Mouse (Mus musculus) gastrocnemius, postnatal 4 days (tissue): ENCODE measurements at regions not wholly inside any gene's neighbourhood (a gene's known extent, or its start where the extent isn't known, plus 50 kb on each side); places are given as distances from the start of the nearest gene placed in this dataset.
"Not testable (repeated sequence)": the region's sequence is repeated elsewhere in the genome, so short reads cannot be mapped to it uniquely, and the experiment has no call there.

Source experiments
- DNase-seq, 2 experiments: peaks; one replicate each; pipeline ENCODE4 v3.0.0; 2021 to 2022; ENCODE audit warnings: low spot score in 2 of 2, mixed read lengths in 2 of 2

DNA sequence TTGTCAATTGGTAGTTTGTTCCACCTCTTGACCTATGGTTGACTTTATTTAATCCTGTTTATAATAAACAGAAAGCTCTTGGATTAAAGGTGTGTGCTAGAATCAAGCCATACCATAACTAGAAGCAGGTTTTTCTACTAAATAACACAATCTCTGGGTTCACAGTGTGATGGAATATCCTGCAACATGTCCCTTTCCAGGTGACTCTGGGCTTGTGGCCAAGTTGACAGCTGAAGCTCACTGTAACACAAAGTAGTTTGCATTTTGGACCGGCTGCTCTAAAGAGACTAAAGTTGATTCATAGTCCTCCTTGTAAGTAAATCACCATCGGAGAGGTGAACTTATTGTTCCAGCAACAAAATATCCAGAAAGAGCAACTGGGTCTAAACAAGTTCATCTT lies 149.3 kb upstream of the Kctd3 start:
- DNase-seq, result no peak

DNA sequence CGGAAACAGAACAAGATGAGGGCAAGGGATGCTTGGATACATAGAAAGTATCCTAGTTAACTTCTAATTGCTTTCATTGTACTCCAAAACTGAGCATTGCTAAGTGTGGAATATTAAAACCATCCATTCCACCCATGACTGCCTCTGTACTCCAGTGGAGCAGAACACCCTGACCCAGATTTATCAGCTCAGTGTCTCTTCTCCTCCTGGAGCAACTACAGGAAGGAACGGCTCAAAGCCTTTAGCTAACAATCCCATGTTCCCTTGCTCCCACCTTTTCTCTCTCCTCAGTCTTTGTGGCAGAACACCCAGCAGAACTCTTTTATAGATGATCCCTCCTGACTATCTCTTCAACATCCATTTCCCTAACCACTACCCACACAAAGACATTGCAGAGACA lies 146.7 kb upstream of the Kctd3 start:
- DNase-seq, result no peak

DNA sequence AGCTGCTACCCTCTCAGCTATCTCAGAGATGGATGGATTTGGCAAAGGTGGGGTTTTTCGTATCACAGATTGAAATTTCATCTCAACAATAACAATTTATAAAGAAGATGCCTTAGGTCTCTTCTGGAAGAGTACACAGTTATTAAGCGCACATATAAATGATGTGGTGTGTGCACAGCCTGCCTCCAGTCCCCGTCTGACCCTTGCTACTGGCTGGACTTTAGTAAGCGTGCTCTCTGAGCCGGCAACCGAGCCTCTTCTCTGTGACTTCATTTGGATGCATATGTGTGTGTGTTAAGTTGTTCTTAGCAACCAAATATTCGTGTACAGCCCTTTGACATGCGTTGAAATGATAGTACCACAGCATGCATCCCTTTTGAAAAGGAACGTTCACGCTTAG lies 145.5 kb upstream of the Kctd3 start:
- DNase-seq, result no peak

DNA sequence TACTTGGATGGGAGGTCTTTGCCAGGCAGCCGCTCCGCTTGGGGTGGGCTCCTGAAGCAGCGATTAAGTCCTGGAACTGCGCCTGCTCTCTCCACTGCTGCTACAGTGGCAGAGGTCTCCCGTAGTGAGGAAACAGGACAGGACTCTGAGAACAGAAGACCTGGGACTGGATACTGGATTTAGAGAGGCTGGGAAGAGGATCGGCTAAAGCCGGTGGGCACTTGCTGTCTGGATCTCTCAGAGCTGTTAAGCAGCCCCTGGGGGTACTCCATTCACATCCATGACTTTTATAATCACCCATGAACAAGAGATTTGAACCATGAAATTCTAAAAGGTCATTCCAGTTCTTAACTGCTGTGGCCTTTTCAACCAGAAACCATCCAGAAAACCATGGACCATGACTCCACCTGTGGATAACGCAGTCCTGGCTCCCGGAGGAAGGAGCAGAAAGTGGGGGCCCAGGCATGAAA lies 135.4 kb upstream of the Kctd3 start:
- DNase-seq, result no peak

DNA sequence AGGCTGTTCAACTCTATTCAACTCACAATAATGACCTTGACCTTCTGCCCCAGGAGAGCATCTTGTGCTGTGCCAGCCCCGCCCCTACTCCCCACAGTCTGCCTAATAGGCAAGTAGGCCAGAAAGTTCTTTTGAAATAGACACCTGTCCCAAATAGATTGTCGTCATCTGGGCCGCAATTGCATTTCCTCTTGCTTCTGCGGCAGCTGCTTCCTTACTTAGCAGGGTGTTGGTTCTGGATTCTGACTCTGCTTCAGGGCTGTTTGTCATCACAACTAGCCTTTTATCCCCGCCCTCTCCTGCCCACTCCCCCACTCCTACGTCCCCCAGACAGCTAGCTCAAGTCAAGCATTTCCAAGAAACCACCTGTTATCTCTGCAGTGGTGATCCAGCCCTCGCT lies 134.9 kb upstream of the Kctd3 start:
- DNase-seq, result no peak

DNA sequence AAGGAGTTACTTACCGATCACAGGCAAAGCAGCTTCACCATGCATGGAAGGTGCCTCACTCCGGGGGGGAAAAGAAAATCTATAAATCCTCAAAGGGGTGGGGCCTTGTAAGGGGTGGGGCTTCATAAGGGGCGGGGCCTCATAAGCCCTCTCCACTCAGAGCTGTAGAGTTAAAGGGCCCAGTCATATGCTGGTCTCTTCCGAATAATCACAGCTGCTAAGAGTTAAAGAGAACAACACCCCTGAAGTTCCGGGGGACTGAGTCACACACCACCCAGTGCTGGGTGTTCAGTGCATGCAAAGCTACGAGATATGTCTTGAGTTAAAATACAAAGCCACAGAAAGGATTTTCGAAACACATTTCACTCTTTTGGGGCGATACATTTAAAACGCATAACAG lies 134.1 kb upstream of the Kctd3 start:
- no peak for DNase-seq

DNA sequence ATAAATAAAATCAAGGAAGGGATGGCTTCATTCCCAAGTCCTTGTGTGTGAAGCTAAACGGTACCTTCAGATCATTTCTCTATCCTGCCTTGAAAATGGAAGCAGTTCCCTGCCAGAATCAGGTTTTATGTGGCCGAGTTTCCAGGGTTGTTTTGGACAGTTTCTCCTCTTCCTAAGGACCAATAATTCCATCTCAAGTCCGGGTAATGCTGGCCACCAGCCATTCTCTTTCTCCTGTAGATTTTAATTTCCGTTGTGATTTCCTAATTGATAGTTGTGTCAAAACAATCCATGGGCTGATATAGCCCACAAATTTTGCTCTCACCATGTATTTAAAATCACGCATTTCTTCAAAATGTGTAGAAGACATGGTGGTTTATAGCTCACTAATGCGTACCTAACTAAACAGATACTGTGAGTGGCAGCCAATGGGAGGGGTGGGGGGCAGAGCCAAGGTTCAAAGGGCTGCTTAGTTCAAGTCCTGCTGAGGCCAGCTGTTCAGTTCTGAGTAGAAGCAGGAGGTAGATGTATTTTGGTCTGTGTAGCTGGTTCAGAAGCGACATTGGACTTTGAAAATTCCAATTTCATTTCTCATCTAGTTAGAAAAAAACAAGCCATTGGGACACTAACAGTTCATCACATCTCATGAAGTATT lies 129.2 kb upstream of the Kctd3 start:
- no peak for DNase-seq

DNA sequence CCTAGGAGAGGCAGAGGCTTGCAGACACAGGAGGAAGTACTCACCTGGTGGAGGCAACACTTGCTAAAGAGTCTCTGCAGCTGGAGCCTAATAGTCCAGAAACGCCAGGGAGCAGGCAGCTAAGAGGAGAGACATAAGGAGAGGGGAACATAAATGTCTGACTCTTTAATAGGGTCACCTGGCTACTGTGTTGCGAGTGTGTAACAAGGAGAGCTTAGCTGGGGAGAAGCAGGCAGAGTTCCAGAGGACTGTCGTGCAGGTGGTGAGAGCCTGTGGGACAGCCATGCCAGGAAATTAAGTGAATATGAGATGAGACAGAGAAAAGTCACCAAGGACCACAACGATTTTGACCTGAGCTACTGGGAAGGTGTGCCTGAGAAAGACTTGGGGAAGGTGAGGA lies 128.2 kb upstream of the Kctd3 start:
- no peak for DNase-seq

DNA sequence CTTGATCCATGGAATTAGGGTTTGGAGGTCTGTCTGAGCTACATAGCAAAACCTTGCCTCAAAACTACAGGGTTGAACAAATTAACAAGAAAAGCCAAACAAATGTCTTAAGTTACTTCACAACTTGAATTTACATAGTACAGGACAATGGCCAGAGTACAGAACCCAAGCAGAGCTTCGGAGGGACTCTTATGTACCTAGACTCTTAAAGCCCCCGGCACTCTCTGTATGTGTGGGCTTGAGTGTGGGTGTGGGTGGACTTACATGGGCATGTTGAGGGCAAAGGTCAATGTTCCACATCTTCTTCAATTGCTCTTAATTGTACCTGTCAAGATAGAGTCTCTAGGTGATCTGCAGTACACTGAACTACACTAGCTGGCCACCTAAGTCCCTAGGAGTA lies 121.1 kb upstream of the Kctd3 start:
- no peak for DNase-seq

DNA sequence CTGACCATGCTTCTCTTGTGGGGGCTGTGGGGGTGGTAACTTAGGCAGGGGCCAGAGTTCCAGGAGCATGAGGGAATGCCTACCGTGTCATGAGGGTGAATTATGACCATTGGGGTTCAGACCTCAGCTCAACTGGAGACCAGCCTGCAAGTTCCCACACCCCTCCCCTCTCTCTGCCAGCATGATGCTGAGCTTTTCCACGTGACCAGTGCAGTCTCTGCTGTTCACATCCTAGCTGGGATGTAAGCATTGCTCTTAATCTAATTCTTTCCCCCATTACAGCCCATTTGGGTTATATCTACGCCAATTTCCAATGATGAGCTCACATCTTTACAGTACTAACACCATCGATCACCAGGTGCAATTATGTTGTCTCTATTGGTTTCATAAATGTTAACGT lies 120.6 kb upstream of the Kctd3 start:
- DNase-seq, result not testable (repeated sequence)

DNA sequence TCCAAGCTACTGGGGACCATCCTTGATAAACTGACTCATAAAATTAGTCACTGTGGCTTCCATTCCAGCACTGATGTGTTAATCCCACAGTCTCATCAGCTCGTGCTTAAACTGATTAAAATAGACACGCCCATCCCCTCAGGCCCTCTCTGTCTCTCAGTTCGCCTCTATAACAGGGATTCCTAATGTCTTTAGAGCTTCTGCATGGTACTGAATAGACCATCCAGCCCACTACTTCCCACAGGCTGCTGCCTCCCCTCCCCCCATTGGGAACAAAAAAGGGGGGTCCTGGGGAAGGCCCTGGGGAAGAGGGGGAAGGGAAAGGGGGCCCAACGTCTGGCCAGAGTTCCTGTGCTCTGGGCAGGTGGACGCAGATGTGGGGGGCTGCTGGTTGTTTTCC lies 119.7 kb upstream of the Kctd3 start:
- DNase-seq, result no peak

DNA sequence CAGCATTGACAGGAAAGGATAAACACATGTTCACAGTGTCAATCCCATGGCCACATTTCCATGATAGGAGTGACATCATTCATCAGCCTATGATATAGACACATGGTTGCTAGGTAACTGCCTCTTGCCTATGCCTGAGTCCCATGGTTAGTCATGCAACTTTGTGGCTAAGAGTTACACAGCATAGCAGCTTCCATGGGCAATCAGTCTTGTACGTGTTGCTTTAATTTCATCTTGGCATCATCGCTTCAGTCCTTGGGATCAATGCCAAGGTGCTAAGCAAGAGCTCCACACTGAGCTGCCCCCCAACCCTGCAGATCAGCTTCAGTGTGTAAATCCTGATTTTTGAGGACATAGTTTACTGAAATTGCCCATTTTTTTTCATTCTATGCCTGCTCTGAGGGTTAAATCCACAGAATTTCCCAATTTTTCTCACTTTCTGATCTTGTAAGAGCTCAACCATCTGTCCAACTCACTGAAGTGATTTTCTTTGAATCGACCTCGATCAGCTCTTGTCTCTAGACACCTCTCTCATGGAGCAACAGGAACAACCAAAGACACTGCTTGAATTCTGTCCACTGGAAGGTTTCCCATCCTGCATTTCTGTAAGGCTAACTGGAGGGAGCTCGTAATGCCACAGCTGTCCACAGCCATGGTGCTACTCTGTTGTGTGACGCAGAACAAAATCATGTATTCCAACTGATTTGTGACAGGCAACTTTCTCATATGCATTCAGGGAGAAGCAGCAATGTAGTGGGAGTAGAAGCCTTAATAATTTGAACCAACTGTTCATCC lies 112.5 kb upstream of the Kctd3 start:
- DNase-seq, result no peak

DNA sequence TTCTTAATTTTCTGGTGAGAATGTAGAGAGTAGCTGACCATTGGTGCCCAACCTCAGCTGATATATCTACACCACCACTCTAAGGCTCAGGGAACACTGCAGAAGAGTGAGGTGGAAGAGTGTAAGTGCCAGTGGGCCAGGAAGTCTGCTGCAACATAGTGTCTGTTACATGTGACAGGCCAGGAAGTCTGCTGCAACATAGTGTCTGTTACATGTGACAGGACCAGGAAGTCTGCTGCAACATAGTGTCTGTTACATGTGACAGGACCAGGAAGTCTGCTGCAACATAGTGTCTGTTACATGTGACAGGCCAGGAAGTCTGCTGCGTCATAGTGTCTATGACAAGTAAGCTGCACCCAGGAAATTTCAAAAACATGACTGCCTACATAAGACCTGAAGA lies 111.4 kb upstream of the Kctd3 start:
- not testable (repeated sequence) for DNase-seq

DNA sequence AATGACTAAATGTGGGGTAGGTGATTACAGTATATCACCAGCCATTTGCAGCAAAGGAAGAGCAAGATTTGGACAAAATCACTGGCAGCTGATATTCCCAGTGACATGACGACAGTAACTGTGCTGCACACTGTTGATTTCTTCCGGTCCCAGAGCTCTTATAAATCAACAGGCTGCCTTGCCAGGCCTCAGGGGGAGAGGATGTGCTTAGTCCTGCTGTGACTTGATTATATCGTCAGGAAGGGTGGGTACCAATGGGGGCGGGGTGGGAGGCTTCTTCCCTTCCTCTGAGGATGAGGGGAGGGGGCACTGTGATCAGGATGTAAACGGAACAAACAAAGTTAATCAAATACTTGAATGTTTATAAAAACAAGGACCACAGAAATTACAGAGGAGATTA lies 110.9 kb upstream of the Kctd3 start:
- DNase-seq, result no peak

DNA sequence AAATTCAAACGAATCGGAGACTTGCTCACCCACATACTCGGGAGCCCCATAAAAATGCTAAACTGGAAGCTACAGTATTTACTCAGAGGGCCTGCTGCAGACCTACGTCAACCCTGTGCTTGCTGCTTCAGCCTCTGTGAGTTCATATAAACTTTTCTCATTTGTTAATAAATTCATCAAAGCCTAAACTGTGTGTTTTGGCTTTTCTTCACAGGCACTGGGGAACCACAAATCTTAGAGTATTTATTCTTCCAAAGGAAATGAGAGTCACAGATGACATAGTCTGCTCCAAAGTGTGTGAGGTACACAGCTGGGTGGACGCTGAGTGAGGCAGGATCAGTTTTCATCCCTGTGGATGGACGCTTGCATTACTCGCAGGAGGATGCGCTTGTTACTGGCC lies 108.3 kb upstream of the Kctd3 start:
- no peak for DNase-seq

DNA sequence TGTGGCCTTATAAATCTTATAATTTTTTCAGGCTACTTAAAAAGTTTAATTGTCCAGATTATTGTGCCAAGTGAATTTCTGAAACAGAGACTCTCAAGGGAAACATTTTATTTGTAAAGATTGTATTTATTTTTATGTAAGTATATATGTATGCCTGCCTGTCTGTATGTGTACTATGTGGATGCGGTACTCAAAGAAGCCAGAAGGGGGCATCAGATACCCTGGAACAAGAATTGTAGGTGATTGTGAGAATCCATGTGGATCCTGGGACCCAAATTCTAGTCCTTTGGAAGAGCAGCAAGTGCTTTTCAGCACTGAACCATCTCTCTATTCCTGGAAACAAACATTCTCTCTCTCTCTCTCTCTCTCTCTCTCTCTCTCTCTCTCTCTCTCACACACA lies 107.6 kb upstream of the Kctd3 start:
- DNase-seq, result no peak

DNA sequence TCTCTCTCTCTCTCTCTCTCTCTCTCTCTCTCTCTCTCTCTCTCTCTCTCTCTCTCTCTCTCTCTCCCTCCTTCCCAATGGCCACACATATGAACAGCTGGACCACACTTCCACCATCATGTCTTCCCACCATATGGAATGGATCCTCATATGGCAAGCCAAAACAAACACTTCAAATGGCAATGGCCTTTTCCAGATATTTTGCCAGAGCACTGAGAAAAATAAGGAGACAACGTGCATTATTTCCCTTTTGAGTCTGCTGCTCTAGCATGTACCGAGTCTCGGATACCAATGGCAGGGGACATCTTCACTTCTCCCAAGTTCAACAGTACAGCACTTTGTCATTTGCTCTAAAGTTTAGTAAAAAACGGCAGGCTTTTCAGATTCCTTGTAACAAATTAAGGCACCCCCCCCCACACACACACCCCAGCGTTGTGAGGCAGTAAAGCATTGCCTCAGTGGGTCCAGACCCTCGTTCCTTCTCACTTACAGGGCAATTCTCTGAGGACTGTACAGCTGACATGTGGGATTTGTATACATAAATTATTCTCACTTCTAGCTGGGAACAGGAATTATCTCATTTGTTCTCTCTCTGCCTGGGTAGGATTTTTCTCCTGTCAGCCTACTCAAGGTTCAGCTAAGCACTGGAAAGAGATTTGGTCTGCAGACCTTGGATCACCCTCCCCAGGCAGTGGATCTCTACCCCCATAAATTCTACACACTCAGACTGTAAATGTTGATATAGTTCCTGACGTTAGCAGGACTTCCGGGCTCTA lies 100.8 kb upstream of the Kctd3 start:
- DNase-seq, result no peak

DNA sequence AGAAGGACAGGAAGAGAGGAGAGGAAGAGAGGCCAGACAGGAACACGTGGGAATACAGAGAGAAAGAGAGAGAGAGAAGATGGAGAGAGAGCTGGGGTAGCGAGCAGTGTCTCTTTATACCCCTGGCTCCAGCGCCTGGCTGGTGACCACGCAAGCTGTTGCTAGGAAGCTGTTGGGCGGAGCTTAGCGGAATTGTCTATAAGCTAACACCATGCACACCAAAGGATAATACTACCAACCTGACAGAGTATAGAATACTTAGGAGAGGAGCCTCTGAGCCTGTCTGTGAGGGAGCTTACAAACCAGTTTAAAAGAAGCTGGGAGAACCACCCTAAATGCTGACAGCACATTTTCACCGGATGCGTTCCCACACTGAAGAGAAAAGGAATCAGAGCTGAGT lies 100.2 kb upstream of the Kctd3 start:
- DNase-seq, result no peak

DNA sequence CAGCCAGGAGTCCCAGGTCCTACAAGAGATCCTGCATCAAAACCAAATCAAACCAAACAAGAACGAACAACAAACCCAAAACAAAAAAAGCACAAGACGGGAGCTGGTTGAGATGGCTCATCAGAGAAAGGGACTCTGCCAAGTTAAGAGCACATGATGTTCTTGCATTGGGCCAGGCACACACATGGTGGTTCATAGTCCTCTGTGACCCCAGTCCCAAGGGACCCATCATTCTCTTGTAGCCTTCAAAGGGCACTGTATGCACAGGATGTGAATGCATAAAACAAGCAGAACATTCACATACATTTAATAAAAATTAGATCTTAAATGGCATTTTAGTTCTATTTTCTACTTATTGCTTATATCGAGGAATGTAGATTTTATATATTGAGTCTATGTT lies 99.5 kb upstream of the Kctd3 start:
- no peak for DNase-seq

DNA sequence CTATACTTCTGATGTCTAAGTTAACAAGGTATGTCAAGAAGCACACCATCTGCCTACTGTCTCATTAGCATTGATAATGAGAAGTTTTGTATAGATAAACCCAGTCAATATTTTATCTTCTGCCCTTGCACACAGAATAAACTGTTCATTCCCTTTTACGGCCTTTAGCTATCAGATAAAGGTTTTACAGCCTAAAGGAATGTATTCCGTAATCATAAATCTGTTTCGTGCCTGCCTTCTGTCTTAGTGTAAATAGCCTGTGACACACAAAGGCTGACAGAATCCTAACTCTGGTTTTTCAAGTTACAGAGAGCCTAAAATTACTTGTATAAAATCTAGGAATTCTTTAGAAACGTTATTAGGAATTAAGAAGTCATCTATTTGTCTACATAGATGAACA lies 97.6 kb upstream of the Kctd3 start:
- DNase-seq, result no peak

DNA sequence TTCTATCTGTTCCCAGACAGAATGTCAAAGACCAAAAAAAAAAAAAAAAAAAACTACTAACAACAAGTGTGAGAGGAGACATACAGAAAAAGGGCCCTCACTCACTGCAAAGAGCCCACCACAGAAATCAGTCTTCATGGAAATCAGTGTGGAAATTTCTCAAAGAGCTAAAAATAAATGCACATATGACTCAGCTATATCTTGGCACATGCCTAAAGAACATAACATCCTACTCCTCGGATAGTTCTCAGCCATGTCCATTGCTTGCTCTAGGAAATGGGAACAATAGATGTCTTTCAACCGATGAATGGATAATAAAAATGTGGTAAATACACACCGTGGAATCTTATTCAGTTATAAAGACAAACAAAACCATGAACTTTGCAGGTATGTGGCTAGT lies 95.1 kb upstream of the Kctd3 start:
- DNase-seq, result no peak

DNA sequence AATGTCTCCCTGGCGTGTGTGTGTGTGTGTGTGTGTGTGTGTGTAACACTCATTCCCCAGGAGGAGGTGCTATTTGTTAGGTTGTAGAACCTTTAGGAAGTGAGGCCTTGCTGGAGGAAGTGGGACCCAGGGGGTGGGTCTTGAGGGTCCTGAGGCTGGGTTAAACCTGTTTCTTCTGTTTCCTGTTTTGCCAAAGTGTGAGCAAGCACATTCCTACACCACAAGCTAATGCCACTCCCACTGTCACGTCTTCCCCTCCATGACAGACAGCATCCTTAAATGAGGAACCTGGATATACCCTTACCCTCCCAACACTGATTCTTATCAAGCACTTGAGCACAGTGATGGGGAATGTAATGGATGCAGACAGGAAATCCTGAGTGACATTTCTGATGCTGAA lies 91.5 kb upstream of the Kctd3 start:
- no peak for DNase-seq
